Mouse (Mus musculus) brain, embryonic 14.5 days (tissue): ENCODE results near the gene Gm29797.

Experiments used
- CTCF ChIP-seq: fragments of 200-500 bp; IDR thresholded peaks from 2 replicates; pipeline ENCODE4 v1.5.1; 2012; ENCODE audit warnings: inconsistent platforms, mild to moderate bottlenecking, moderate library complexity, borderline replicate concordance; ENCODE audit not compliant: insufficient read depth, insufficient read length; ENCODE audit errors: extremely low read depth
- POLR2A ChIP-seq: fragments of 200-500 bp; IDR thresholded peaks from 2 replicates; pipeline ENCODE4 v1.6.1; 2012; ENCODE audit warnings: mild to moderate bottlenecking, inconsistent platforms, borderline replicate concordance; ENCODE audit not compliant: poor library complexity, insufficient read depth, insufficient read length, severe bottlenecking; ENCODE audit errors: extremely low read depth

DNA sequence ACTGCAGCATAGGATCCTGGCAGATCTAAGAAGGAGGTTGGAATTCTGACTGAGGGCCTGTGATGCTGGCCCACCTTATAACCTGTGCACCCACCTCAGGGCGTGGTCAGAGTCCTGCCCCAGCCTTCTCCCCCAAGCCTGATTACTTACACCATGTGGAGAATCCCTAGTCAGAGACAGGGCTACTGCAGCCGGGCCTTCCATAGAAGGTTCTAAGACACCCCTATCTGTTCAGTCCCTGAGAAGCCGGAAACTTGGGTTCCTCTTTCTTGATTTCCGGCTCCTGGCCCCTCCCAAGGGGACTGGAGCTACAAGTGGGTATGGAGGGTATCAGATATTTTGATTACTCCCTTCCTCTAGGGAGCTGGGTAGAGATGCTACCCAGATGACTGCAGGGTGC lies 34.7 kb downstream of the Gm29797 start:
- TF ChIP-seq CTCF (no peak), POLR2A (no peak)
